ENCODE assay signal across 33 mouse cellular contexts in the genomic region with DNA sequence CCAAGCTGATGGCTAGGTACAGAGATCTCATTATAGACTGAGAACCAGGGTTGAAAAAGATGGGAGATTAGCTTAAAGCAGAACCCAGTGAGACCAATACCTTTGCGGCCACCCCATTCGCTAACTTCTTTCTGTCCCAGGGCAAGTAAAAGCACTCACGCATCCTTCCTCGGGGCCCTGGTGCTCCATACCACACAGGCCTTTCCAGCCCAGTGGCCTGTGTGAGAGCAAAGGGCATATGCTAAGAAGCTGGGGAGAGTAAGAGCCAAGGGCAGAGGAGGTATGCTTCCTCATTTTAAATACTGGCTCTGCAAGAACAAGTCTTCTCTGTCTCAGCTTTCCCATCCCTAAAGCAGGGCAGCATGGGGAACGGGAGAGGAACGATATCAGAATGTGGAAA. TPM values are rescaled to one million over a fixed set of nuclear protein-coding genes. Genes with fewer than 3 reads are reported as not detected.
A peak's percentile ranks its signal among the peaks of the same experiment; 100 is the strongest.
DNase-seq lines count a peak whose midpoint lies in the region; ATAC-seq lines count a peak whose summit lies in the region.
"Had no signal": no experiment of that assay in that cellular context is flagged by ENCODE, and none has a peak within 500 bp of the region (broad histone marks: within the 10 kb centered on the region; RNA-seq: fewer than 3 reads in every experiment).

No protein-coding gene starts in this region.

- H3K27me3 ChIP-seq in kidney, embryonic 14.5 days (ENCODE audit: control insufficient read depth, insufficient read depth, low read length): no peaks in the 10 kb centered on the region
- no peaks in the 10 kb centered on the region for H3K27me3 ChIP-seq in hindbrain, embryonic 10.5 days (ENCODE audit: insufficient read depth, poor library complexity, severe bottlenecking)
- H3K27me3 ChIP-seq: embryonic facial prominence, embryonic 13.5 days; forebrain, embryonic 15.5 days; hindbrain, embryonic 12.5 days; midbrain, embryonic 15.5 days; neural tube, embryonic 15.5 days had no signal

- WGBS in kidney, embryonic 14.5 days: 88% methylated on average over 6 of the region's 6 CpGs
- 96% methylated on average over 6 of the region's 6 CpGs for WGBS in hindbrain, embryonic 10.5 days

- peaks cover 3% of the 10 kb centered on the region; the same call in 1 of the 2 replicates for H3K9me3 ChIP-seq in kidney, embryonic 14.5 days (ENCODE audit: control insufficient read depth, low read length)
- H3K9me3 ChIP-seq in hindbrain, embryonic 10.5 days: peaks cover 13% of the 10 kb centered on the region
- H3K9me3 ChIP-seq: embryonic facial prominence, embryonic 13.5 days; forebrain, embryonic 15.5 days; G1E; midbrain, embryonic 15.5 days; neural tube, embryonic 15.5 days had no signal

- DNase-seq in kidney, adult 11 months: peak; percentile 78
- DNase-seq in kidney, adult 8-10 months: peak; percentile 69 to 76
- DNase-seq in kidney, postnatal 25 days: peak; percentile 57 to 84
- no peak for DNase-seq in hindbrain, embryonic 10.5 days (ENCODE audit: low spot score)
- no peak for DNase-seq in frontal cortex, postnatal 14 days (ENCODE audit: low spot score in 2 of 2)
- no peak for DNase-seq in spleen, postnatal 36 days (ENCODE audit: low spot score in 2 of 2)
- DNase-seq: adrenal gland, postnatal 10 days; cerebellum, adult 11 months; cerebellum, adult 9-11 months; heart, postnatal 14 days; layer of hippocampus, postnatal 36 days; liver; lung, adult 2 months; lung, postnatal 10 days; retina, postnatal 1 day; right cerebral cortex, postnatal 14 days; thymus, postnatal 14 days had no signal

- H3K36me3 ChIP-seq in kidney, embryonic 14.5 days (ENCODE audit: control insufficient read depth, insufficient read depth, low read length): peaks cover 70% of the 10 kb centered on the region
- H3K36me3 ChIP-seq in hindbrain, embryonic 10.5 days: peaks cover 94% of the 10 kb centered on the region

- peaks cover 9% of the 10 kb centered on the region; the same call in 1 of the 2 replicates for H3K4me1 ChIP-seq in kidney, embryonic 14.5 days (ENCODE audit: control insufficient read depth, insufficient read depth, low read length)
- peaks cover 16% of the 10 kb centered on the region for H3K4me1 ChIP-seq in hindbrain, embryonic 10.5 days (replicated peaks)

- no peak overlapping the region for H3K27ac ChIP-seq in kidney, embryonic 14.5 days (ENCODE audit: low read depth, low read length)
- no peak overlapping the region for H3K27ac ChIP-seq in hindbrain, embryonic 10.5 days
- H3K27ac ChIP-seq: embryonic facial prominence, embryonic 13.5 days; forebrain, embryonic 10.5 days; forebrain, embryonic 15.5 days; hindbrain, embryonic 12.5 days; hindbrain, postnatal 0 days; kidney, postnatal 0 days; liver, embryonic 14.5 days; midbrain, embryonic 15.5 days; neural tube, embryonic 15.5 days had no signal

- H3K9ac ChIP-seq in kidney, embryonic 14.5 days (ENCODE audit: low read depth, low read length): no peak overlapping the region
- H3K9ac ChIP-seq: embryonic facial prominence, embryonic 13.5 days; forebrain, embryonic 15.5 days; hindbrain, embryonic 12.5 days; liver, embryonic 14.5 days; midbrain, embryonic 15.5 days; neural tube, embryonic 15.5 days had no signal

- H3K4me3 ChIP-seq in kidney, embryonic 14.5 days (ENCODE audit: low read length): no peak overlapping the region
- H3K4me3 ChIP-seq in hindbrain, embryonic 10.5 days: no peak overlapping the region
- H3K4me3 ChIP-seq: embryonic facial prominence, embryonic 13.5 days; forebrain, embryonic 10.5 days; forebrain, embryonic 15.5 days; hindbrain, embryonic 12.5 days; midbrain, embryonic 15.5 days; neural tube, embryonic 15.5 days had no signal

- no peak for ATAC-seq in kidney, embryonic 14.5 days (ENCODE audit: low FRiP score, low TSS enrichment)
- ATAC-seq: forebrain, embryonic 15.5 days; hindbrain, postnatal 0 days; midbrain, embryonic 15.5 days had no signal

- H3K4me2 ChIP-seq in kidney, embryonic 14.5 days (replicated peaks; ENCODE audit: low read depth, low read length): no peak overlapping the region
- H3K4me2 ChIP-seq: embryonic facial prominence, embryonic 13.5 days; forebrain, embryonic 15.5 days; hindbrain, embryonic 12.5 days; midbrain, embryonic 15.5 days; neural tube, embryonic 15.5 days had no signal

RNA-seq across cellular contexts. Expression of gene Txn1, which starts 6.3 kb away (rescaled TPM):
- 493 and 617 TPM in 2 replicates for polyA plus RNA-seq in kidney, embryonic 14.5 days (2014; fragmentation: Nextera tagmentation; extraction: Ambion mirVana)
- 411 and 413 TPM in 2 replicates for polyA plus RNA-seq in hindbrain, embryonic 10.5 days (2016; fragmentation: Nextera tagmentation; extraction: Ambion mirVana)

RNA-seq across cellular contexts. Expression of gene D630039A03Rik, which starts 33.8 kb away (rescaled TPM):
- 0.70 and 1.0 TPM in 2 replicates for polyA plus RNA-seq in kidney, embryonic 14.5 days (2014; fragmentation: Nextera tagmentation; extraction: Ambion mirVana)
- polyA plus RNA-seq in hindbrain, embryonic 10.5 days (2016; fragmentation: Nextera tagmentation; extraction: Ambion mirVana): 0.24 and 0.36 TPM in 2 replicates
- polyA plus RNA-seq: forebrain, embryonic 10.5 days; forebrain, embryonic 15.5 days; G1E had no signal

RNA-seq across cellular contexts. Expression of gene Txndc8, which starts 59.1 kb away (rescaled TPM):
- polyA plus RNA-seq in kidney, embryonic 14.5 days (2014; fragmentation: Nextera tagmentation; extraction: Ambion mirVana): not detected in 2 replicates
- not detected in 2 replicates for polyA plus RNA-seq in hindbrain, embryonic 10.5 days (2016; fragmentation: Nextera tagmentation; extraction: Ambion mirVana)
- polyA plus RNA-seq: embryonic facial prominence, embryonic 13.5 days; forebrain, embryonic 10.5 days; forebrain, embryonic 15.5 days; frontal cortex, adult 2 months; G1E; heart, embryonic 14.5 days; hindbrain, embryonic 12.5 days; hindbrain, postnatal 0 days; kidney, postnatal 0 days; limb, embryonic 11.5 days; liver, embryonic 14.5 days; lung, adult 2 months; midbrain, embryonic 15.5 days; neural tube, embryonic 15.5 days; stomach, embryonic 16.5 days; urinary bladder, adult 2 months had no signal

Comparison
In these comparisons a context has a peak if more than half of its experiments do, and no peak if none do; other contexts are left out.
1. DNase-seq: peak in kidney, adult 11 months (single experiment), kidney, adult 8-10 months (2 of 2) and kidney, postnatal 25 days (2 of 2); none in hindbrain, embryonic 10.5 days (single experiment), frontal cortex, postnatal 14 days (0 of 2) and spleen, postnatal 36 days (0 of 2).